Mouse (Mus musculus) cerebellum, postnatal 25 days (tissue): ENCODE results near the gene Elmod3.
A peak's percentile ranks its signal among the peaks of the same experiment; 100 is the strongest.

Experiments
- DNase-seq, 2 experiments: peaks; one replicate each; pipeline ENCODE4 v3.0.0; 2021; ENCODE audit warnings: mixed read lengths in 2 of 2

Elmod3 gene

DNA sequence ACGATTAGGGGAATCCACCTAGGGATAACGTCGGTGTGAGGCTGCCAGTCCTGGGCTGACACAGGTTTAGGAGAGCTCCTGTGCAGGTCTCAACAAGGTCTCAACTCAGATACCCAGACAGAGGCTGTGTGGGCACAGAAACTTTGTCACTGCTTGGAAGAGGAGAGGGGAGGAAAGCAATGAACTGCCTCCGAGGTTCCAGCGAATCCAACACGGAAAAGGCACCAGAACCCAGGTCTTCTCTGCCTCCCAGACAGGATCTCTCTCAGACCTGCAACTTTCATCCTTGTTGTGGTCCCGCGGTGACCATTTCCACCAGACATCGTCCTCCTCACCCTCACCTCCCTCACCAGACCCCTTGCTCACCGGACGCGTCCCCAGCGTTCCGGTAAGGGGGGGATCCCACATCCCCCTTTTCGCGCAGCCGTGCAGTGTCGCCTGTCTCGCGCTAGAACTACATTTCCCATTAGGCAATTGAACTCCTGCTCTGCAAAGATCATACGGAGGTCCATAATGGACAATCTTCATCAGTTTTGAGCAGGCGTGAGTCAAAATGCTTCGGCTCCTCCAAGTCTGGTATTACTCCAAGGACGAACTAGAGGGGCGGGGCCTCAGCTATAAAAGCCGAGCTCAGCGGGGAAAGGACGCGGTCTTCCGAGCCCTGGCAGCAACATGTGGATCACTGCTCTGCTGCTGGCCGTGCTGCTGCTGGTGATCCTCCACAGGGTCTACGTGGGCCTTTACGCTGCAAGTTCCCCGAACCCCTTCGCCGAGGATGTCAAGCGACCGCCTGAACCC is at the start of gene Elmod3, which contains the start of gene Retsat:
TSS of gene Elmod3 (minus strand) at position 458 of the 798 bp plus-strand sequence.
TSS of gene Retsat (plus strand) at position 520 of the 798 bp plus-strand sequence.
- DNase-seq = peak; percentile 84

DNA sequence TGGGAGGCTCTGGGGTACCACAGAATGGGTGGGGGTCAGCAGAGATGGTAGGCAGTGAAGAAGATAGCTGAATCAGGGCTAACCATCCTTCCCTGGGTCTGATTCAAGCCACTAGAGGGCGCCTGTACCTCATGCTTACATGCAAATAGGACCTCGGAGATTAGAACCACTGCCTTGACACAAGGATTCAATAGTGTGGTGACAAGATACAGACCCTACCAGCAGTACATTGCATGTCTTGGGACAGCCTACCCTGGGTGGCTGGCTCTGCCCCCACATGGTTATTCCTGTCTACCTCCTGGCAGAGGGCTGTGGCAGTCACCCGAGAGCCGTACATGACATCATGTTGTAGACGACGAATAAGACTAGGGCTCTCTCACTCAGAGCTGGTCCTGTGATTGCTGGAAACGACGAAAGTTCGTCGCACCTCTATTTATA is 49.2 kb upstream of the Elmod3 start:
- DNase-seq = peak; percentile 67 to 80

DNA sequence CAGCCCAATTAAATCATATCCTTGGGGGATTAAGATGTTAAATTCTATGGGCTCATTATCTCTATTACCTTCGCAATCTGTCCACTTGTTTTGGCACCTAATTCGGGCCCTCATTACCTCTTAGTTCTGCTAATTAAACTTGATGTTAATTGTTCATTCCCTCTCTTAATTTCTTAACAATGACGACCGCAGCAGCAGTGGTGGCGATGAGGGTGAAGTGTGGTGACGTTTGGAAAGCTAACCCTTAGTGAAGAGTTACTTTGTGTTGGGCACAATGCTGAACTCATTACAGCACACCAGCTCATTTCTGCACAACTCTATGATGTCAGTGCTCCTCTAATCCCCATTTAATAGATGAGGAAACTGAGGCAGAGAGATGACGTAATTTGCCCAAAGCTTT is 47.2 kb upstream of the Elmod3 start:
- no peak for DNase-seq

DNA sequence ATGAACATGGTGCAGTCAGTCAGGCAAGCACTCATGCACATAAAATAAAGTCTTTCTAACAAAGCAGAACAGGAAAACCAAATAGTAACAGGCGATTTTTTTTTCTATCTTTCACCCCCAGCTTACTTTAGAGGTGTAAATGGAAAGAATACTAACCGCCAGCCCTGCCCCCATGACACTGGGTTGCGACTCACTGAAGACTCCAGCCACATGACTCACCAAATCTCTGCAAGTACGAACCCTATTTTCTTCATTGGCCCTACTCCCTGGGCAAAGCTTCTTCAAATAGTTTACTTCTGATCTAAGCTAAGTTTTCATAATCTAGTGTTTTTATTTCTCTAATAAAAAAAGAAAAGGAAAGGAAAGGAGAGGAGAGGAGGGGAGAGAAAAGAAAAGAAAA is 46.4 kb upstream of the Elmod3 start:
- no peak for DNase-seq

DNA sequence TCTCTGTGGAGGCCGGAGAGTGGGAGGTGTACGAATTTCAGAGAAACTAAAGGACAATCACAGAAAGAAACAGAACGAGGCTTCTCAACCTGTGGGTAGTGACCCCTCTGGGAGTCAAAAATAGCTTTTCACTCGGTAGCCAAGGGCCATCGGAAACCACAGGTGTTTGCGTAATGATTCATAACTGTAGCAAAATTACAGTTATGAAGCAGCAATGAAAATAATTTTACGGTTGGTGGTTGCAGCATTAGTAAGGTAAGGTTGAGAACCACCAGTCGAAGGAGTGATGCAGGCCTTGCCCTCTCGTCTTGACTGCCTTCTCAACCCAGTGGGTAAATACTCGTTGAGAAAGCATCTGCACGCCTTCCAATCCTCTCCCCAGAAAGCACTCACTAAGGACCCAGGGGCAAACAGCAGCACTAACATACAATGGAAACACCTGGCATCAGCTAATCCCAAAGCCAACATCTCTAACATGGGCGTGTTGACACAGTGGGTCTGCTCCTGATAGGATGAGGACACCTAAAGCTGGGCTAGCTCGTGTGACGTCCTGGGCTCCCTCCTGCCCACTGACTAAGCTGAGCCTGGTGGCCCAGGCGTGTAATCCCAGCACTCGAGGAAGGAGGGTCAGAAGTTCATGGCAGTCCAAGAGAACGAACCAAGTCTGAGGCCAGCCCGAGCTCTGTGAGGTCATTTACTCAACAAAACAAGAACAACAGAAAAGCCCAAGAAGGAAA is 43.2 kb upstream of the Elmod3 start:
- no peak for DNase-seq

DNA sequence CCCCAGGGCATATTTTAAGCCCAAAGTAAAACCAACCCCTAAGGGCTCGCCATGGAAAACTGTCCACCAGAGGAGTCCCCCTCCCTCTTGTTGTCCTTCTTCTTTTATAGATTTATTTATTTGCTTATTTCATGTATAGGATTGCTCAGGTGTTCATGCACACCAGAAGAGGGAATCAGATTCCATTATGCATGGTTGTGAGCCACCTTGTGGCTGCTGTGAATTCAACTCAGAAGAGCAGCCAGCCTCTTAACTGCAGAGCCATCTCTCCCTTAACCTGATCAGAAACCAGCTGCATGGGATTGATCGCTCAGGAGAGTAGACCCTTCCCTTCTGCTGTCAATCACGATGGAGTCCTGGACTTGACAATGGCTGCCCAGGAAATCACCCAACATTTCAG is 38.7 kb upstream of the Elmod3 start:
- no peak for DNase-seq

DNA sequence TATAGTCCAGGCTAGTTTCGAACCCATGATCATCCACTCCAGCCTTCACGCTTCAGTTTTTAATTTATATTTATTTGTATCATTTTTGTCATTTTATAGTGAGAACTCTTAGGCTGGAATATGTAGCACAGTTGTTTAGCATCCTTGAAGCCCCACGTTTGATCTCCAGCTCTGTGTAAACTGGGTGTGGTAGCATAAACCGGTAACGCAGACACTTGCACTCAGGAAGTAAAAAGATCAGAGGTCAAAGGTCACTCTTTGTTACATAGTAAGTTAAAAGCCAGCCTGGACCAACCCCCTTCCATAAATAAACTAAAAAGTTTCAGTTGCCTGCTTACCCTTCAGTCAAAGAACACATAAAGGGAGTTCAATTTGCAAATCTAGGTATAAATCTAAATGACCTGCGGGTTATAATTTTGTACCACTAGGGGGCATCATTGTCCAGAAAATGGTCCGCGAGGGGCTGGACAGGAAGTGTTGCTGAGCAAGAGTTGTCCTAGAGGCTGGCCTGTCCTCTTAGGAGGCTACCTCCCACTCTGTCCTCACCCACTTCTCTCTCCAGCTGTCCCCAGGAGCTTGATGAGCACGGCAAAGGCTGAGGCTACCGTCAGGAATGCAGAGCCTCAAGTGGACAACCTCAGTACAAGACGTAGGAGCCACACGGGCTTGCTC is 37.7 kb upstream of the Elmod3 start:
- peak; percentile 35 to 44 for DNase-seq

DNA sequence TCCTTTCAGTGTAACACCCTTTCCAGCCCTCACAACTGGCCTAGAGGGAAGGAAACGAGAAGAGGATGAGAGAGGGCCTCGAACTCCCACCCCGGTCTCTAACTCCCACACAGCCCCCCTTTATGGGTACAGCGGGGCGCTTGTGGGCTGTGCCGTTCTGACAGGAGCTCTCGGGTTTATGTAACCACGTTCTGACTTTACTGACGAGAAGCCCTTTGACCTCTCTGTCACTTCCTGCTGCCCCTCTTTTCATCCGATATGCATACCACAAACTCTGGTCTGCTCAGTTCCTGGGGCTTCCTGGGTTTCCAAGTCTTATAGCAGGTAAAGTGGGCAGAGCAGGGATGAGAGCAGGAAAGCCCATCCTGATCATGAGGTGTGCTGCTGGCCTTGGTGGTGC is 36.1 kb upstream of the Elmod3 start:
- no peak for DNase-seq

DNA sequence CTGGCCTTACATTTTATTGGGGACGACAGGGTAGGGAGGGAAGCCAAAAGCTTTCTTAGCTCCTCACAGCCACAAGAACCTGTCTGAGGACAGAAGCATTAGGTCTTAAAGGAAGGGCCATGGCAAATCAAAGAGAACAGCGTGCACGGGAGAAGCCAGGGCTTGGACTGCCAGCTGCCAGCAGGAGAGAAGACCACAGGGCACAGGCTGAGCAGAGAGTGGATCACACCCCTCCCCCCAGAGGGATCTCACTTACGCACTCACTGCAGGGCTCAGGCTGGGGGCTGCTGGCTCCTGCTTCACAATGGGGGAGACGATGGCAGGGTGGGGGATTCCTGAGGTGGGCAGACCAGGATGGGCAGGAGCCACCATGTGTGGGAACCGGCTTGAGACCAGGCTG is 33.5 kb upstream of the Elmod3 start:
- DNase-seq = peak in 1 of 2 experiments; percentile 20

DNA sequence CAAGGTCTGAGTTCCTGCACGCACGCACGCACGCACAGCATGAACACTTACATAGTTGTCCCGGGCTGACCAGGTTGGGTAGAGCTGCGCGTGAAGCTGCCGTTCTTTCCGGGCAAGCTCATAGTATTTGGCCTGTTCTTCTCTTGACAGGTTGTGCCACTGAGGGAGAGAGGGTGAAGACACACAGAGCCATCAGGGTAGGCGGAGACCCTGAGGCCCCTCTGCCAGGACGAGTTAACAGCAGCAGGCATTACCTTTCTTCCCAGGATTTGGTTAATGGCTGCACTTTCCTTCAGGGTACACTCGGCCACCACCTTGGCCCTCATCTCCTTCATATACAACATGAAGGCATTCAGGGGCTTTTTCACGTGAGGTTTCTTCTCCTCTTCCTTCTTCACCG is 32.7 kb upstream of the Elmod3 start:
- peak; percentile 27 to 37 for DNase-seq

DNA sequence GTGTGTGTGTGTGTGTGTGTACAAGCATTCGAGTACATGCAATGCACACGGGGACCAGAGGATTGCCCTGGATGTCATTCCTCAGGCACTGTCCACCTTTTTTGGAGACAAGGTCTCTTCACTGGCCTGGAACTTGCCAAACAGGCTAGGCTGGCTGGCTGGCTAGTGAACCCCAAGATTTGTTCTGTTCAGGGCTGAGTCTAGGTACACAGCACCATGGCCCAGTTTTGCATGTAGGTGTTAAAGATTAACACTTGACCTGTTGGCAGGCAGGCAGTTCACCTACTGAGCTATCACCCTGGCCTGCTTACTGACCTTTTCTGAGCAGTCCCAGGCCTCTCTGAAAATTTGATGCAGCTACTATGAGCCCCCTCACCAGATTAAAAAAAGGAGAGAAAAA is 32.2 kb upstream of the Elmod3 start:
- no peak for DNase-seq

DNA sequence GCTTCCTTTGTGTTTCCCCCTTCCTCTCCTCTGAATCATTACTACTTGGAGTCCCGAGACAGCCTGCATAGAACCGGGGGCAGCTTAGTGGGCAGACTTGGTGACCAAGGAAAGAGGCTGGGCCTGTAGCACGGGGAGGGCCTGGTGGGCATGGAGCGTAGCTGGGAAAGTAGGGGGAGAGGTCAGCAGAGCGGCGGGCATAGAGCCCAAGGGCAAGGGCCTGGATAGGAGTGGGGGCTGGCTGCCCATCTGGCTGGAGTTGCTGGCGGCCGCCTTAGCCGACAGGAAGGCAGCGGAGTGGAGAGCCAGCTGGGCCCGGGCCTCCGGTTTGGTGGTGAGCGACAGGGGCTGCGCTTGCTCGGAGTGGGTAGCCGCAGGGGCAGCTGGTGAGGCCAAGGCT is 29.1 kb upstream of the Elmod3 start:
- peak; percentile 31 to 40 for DNase-seq

DNA sequence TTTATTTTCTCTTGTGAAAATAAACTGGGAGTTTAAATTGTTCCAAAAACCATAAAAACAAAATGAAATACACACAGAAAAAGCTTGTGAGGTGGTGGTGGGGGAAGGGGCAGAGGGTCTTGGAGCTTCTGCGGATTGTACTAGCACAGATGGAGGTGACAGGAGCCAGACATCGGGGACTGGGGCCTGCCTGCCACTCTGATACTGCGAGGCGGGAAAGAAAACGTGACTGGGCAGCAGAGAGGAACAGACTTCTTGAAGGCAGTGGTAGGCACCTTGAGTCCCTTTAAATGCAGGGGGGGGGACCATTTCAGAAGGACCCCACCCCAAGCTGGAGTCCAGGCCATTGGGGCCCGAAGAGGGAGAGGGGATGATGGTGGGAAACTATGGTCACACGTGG is 28.2 kb upstream of the Elmod3 start:
- DNase-seq = no peak

DNA sequence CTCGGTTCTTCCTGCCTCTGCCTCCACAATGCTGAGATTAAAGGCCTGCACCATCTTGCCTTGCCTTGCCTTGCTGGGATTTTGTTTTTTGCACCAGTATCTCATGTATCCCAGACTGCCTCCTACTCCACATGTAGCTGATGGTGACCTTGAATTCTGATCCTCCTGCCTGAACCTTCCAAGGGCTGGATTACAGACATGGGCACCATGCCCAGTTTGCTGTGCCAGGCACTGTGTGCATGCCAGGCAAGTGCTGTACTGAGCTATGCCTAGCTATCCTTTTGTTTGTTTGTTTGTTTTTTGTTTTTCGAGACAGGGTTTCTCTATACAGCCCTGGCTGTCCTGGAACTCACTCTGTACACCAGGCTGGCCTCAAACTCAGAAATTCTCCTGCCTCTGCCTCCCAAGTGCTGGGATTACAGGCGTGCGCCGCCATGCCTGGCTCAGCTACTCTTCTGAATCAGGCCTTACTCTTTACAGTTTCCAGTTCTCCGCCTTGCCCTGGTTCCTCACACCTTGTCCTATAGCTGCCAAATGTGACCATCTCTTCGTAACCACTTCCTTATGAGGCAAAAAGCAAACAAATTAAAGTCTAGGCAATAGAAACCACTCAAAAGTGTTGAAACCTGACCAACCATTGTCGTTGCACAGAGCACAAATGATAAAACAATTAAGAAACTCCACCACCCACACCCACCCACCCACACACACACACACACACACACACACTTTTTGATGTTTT is 25.6 kb upstream of the Elmod3 start:
- DNase-seq = peak in 1 of 2 experiments; percentile 44

DNA sequence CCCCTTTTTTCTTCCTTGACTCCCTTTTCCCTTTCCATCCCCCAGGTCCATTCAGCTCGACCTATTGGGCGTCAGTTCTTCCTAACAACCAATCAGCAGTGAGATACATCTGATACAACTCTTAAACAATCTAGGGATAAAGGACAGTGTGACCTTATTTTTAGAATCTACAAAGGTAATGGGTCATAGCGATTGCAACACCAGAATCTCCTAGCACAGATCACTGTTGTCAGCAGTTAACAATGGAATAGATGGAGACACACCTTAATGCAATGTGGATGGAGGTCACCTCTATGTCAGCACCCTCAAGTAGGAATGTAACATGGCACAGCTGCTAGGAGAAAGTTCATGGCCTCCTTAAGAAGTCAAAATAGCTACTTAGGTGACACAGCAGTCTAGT is 24.7 kb upstream of the Elmod3 start:
- no peak for DNase-seq

DNA sequence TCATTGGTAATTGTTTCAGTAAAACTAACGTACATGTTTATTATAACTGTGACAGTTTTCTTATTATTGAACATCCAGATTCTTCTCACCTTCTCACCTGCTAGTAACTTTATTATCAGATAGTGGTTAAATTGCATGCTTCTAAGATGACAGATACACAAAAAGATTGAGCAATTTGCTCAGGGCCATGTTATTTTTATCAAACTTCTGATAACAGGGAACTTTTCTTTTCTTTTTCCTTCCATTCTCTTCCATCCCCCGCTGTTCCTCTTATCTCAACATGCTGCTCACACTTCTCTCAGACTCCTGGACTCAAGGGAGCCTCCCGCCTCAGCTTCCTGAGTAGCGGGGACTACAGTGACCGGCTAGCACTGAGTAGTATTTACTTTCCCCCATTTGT is 22.7 kb upstream of the Elmod3 start:
- DNase-seq = no peak

DNA sequence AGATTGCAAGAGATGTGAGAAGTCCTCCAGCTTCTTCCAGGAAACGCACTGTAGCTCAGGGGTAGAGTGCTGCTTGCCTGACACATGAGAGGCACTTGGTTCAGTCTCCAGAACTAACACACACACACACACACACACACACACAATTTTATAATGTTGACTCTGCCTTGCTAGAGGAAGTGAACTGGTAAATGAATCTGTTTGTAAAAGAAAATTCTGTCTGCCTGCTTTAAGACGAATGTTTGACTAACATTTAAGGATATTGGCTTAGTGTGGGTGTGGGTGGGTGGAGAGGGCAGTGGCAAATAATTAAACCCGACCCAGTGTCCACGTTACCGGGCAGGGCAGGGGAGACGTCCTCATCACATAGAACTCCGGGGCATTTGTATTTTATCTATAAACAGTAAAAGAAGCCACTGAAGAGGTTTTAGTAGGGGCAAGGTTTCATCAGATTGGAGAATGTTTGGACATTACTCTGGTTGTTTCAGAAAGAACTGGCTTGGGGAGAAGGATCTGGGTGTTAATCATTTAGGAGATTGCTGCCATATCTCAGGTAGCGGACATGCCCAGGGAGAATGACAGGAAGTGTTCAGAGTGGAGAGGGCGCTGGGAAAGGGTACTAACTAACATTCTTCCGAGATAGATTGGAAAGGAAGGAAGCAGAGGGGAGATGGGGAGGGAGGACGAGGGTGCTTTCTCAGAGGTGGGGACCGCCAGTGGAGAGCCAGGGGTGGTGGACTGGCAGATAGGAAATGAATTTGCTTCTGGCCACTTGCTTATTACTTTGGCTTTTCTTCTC is 21.7 kb upstream of the Elmod3 start:
- DNase-seq = no peak

DNA sequence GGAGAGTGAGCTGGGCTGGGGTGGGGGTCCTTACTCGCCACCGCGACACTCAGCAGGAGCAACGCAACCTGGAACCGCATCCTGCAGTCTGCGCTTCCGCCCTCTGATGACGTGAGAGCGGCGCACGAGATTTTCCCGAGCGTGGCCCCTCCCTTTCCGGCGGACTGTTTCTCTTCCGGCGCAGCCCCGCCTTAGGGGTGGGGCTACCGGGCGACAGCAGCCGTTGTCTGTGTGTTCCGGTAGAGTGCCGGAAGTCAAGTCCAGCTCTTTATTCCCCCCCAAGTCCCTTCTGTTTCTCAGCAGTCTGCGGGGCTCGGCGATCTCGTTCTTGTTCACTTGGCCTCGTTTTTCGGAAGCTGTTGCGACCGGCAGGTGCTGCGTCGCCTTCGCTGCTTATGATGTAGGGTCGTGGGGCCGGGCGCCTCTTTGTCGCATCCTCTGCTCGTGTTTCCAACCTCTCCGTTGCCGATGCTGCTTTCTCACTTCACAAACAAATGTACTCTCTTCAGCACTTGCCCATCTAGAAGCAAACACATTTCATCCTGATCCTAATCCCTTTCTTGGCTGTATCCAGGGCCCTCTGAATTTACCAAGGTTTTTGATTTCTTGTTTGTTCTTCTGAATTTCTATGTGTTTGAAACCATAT is 18.6 kb upstream of the Elmod3 start, which contains the start of gene Tgoln1:
TSS of gene Tgoln1 (minus strand) at position 358 of the 646 bp plus-strand sequence.
- DNase-seq = peak; percentile 94 to 97

DNA sequence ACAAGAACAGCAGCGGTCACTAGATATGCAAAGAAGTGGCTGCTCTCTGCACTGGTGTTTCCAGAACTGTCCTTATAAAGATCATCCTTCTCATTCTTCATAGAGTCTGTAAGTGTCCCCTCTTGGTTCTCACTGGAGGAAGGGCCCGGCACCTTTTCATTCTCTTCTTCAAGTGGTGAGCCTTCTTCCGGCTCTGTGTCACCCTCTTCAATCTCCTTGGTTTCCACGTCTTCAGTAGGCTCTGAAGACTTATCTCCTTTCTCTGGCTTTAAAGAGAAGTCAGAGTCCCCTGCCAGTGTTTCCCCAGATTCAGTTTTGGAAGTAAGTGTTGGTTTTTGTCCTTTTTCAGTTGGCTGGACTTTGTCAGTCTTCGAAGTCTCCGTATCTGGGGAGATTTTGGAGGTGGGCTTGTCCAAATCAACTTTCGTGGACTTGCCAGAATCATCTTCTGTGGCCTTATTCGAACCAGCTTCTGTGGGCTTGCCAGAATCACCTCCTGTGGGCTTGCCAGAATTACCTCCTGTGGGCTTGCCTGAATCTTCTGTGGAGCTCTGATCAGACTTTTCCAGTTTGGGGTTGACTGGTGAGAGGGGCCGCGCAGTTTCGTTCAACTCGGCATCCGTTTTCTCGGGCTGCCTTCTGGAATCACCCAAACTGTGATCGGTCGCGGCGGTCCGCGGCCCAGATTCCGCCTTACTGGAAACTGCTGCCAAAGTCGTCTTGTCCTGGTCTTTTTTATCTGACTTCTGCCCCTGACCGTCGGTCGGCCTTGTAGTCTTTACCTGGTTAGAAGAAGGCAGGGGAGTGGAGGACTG is 17.6 kb upstream of the Elmod3 start:
- peak; percentile 28 to 32 for DNase-seq

DNA sequence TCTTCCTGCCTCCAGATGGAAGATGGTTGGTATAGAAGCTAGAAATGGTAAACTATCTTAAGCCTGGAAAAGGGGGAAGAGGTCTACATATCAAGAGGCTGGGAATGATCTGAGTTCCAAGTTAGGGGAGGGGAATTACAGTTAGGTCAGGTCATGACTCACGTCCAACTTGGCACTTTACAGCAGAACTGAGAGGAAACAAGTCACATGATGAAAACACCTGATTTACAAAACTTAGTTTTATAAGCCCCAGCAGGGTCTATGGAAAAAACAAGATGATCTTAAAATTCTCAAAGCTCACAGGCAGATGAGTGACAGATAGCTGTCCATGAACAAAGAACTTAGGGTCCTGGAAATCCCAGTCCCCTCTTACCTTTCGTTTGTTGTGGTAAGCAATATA is 16.9 kb upstream of the Elmod3 start:
- no peak for DNase-seq
